Mouse (Mus musculus) urinary bladder, postnatal 0 days (tissue): ENCODE data around the gene Kif3c. TPM values are rescaled to one million over a fixed set of nuclear protein-coding genes. Genes with fewer than 3 reads are reported as not detected.

ENCODE experiments used
- polyA plus RNA-seq: library from polyadenylated mRNA; unstranded; fragments of >200 nt; fragmentation: Nextera tagmentation; extraction: Ambion mirVana; gene quantifications from 2 replicates; pipeline ENCODE4 v1.2.1, GENCODE M21; 2015

The Kif3c gene
- 3.5 and 4.9 TPM in 2 replicates for polyA plus RNA-seq

GRCm38 (mm10) chr12:3364508-3365448 is at the start of gene Kif3c:
TSS of gene Kif3c (plus strand) at chr12:3365132.

GRCm38 (mm10) chr12:3426530-3427034 is 61.6 kb downstream of the Kif3c start, which contains the start of gene Asxl2:
TSS of gene Asxl2 (plus strand) at chr12:3426857.

Other genes starting within 250 kb of the Kif3c start
- 86.2 and 106 TPM in 2 replicates for gene Rab10, start 55.2 kb upstream of the Kif3c start, polyA plus RNA-seq
- 6.4 and 7.3 TPM in 2 replicates for gene Asxl2, start 61.7 kb downstream of the Kif3c start, polyA plus RNA-seq
- 15.0 and 16.8 TPM in 2 replicates for gene Dtnb, start 207.2 kb downstream of the Kif3c start, polyA plus RNA-seq